Mouse (Mus musculus) left cerebral cortex, adult 8-10 months (tissue): ENCODE data around the gene Cyp4a30b. TPM values are rescaled to one million over a fixed set of nuclear protein-coding genes. Genes with fewer than 3 reads are reported as not detected.
"Not testable (repeated sequence)": the region's sequence is repeated elsewhere in the genome, so short reads cannot be mapped to it uniquely, and the experiment has no call there.

Experiments used
- DNase-seq, 2 experiments: peaks; one replicate each; pipeline ENCODE4 v3.0.0; 2022; ENCODE audit warnings: low spot score in 2 of 2
- total RNA-seq, 4 experiments: library from RNA; stranded (reverse); gene quantifications; 2 replicates each; pipeline ENCODE4 v1.2.4; 2022

Gene Cyp4a30b
- total RNA-seq = not detected

DNA sequence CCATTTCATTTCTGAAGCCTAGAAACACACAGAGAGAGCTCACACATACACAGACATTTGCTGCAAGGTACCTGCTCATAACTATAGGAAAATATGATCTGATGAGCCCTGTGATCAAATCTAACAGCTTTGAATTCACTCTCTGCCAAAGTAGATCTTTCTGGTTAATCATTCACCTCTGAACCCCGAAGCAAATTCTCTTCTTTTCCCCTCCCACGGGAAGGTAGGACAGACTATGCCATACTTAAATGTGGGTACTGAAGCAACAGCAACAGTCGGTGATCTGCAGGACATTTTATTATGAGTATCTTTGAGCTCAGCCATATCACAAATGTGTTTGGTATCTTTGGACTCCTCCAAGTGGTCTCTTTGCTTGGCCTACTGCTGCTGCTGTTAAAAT, at the start of gene Cyp4a30b:
Cyp4a30b (plus strand) TSS at position 301 of the 400 bp plus-strand sequence.
- DNase-seq = no peak

DNA sequence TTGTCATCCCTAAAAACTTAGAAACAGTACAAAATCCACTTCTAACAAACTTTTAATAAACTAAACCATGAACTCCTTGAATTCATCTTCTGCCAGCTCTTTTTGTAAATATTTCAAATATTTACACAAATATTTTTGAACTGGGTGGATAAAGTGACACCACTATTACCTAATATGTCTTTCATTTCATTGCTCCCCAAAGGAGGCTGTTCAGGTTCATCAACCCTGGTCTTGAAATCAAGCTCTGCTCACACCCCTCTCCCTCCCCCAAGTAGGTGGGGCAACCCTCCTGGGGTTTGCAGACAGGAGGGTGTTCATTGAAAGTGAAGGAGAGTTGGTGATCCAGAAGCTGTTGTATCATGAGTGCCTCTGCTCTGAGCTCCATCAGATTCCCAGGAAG, 41.1 kb upstream of the Cyp4a30b start, which contains the start of gene Cyp4a12b:
Cyp4a12b (plus strand) TSS at position 301 of the 400 bp plus-strand sequence.
- DNase-seq = not testable (repeated sequence)

DNA sequence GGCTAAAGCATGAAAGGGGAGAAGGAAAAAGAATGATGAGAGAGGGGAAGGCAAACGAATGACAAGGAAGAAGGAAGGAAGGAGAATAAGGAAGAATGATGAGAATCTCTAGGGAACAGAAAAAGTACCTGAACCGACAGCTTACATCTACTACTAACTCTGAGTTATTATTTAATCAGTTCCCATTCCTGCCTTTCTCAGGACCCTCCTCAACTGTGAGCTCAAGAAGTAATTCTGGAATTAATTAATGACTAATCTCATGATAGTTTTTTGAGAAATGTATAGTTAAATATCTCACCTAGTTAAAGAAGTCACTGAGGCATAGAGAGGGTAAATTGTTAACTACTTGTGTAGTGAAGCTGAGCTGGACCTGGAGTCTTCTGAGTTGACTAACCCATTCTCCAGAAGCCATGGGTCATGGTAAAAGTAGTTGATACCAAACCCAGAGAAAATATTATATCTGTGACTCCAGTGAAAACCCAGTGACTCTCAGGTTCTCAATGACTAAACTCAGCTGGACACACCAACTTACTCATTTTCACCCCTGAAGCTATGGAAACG, 1.7 kb upstream of the Cyp4a30b start:
- DNase-seq = no peak

DNA sequence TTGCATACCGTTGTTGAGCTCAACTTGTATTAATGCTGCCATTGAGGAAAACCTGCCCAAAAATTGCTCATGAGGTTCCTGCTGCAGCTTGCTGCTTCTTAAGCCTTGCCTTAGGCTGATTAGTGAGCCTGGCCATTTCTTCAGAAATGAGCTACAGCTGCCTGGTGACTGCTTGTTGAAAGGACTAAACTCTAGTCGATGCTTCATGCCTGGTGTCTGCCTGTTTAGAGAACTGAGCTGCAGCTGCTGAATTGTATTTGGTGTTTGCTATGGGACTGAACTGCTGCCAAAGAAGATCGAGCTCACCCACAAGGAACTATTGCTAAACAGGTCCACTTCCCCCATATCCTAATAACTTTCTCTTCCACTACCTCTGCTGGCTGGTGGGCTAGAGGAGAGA, 21.2 kb downstream of the Cyp4a30b start:
- not testable (repeated sequence) for DNase-seq

DNA sequence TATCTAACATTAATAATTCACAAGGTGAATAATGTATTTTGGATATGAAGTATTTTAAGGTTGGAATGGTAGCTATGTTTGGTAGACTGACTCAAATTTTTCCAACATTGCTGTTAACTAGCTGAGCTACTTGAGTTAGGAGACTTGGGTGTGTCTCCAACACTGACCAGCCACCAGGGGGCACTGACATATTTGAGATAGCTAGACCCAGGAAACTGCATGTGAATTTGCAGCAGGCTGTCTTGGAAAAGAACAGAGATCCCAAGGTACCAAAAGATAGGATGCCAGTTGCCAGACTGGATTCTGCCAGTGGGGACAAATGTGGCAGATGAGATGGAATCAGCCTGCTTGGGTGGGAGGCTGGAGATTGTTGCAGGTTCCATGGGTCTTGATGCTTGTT, 23.6 kb downstream of the Cyp4a30b start:
- peak in 1 of 2 experiments; percentile 8 for DNase-seq

DNA sequence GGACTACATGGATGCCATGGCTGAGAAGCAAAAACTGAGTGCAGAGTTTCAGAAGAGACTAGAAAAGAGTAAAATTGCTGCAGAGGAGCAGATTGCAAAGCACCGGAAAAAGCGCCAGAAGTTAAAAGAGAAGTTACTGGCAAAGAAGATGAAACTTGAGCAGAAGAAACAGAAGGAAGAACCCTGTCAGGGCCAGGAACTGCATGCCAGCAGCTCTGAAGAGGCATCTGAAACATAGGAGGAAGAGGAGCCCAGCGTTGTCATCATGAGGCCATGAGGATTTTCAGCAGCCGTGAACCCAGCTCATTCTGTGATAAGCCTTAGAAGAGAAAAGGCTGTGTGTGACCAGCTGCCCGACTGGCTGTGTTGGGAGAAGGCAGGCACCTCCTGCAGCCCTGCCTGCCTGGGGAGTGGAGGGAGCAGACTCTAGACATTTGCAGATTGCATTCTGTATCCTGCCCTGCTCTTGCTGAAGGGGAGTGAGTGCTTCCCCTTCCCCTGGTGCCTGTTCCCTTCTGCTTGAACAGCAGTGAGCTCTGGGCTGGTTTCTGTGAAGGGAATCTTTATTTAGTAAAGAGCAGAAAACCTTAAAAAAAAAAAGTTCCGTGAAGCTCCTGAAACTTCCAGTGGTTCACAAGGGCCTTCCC, 28.7 kb downstream of the Cyp4a30b start:
- DNase-seq = no peak

DNA sequence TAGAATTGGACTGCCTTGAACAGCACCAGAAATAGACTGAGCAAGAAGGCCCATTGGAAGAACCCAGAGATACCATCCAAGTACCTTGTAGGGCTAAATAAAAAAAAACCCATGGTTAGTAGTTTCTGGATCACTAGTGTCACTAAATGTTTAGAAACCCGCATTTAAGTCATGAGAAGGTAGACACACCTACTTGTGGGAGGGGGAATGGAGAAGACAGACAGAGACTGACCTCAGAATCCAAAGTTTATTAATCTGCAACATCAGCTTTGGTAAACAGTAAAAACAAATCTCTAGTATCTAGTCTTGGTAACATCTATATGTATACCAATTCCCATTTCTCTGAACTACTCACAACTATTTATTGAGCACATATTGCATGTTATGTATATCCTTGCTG, 43.6 kb downstream of the Cyp4a30b start, which contains the start of gene Cyp4a14:
Cyp4a14 (minus strand) TSS at position 142 of the 400 bp plus-strand sequence.
- DNase-seq = no peak

DNA sequence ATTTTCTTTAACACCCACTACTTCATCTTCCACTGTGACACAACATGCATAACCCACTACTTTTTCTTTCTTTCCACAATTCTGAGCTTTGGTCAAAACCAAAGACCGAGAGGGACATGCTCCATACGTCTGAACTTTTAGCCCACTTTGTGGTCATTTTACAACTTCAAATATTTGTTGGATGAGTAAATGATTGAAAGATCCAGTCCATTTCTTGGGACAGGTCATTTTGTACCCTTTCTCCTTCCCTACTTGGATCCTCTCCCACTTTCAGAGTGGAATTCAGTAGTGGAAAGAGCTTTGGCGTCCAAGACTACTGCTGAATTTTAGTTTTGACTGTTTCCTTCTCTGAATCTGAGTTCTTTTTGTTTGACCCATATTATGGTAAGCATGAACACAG, 45.1 kb downstream of the Cyp4a30b start:
- DNase-seq = no peak

DNA sequence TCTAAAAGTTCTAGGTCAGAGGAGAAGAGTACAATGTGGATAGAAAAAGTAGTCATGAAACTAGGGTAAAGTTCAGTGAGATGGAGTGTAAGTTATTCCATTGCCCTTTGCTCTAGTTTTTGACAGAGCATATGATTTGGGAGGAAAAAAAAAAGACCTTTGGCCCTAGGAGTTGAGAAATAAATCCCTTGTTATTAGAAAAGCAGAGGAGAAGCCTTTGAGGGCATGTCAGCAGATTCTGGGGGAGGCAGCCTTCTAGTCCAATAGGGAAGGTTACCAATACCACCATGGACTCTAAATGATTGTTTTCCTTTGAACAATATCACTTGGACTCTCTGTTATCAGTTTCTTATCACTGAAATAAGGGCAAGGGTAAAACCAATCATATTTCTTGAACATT, 61.6 kb downstream of the Cyp4a30b start:
- not testable (repeated sequence) for DNase-seq

DNA sequence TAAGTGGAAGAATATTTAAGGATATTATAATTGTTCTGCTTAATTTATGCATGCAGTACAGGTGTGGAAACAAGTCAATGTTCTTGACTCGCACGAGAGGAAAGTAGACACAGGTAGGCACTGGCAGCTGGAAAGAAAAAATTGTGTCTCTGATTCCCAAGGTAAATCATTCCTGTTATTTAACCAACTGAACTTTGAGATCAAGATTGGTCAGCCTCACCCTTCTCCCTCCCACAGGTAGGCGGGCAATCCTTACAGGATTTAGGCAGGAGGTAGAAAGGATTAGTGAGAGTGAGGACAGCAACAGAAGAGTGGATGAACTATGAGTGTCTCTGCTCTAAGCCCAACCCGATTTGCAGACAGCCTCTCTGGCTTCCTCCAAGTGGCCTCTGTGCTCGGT, 65.6 kb downstream of the Cyp4a30b start, which contains the start of gene Cyp4a10:
Cyp4a10 (plus strand) TSS at position 265 of the 400 bp plus-strand sequence.
- not testable (repeated sequence) for DNase-seq

DNA sequence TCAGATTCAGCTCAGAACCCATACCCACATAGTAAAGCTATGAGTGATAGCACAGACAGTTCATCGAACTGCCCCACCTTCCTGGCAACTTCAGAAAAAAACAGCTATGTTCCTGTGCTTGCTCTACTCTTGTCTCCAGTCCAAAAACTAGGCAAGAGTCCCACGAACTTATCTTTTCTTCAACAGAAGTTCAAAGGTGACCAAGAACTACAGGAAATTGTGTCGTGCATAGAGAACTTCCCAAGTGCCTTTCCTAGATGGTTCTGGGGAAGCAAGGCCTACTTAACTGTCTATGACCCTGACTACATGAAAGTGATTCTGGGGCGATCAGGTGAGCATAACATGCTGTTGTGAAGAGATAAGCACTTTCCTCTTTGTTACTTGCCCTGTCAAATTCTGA, 67.0 kb downstream of the Cyp4a30b start:
- DNase-seq = no peak

Other genes with a start within 250 kb of the Cyp4a30b start
- not detected for gene Cyp4a29, start 210.5 kb upstream of the Cyp4a30b start, total RNA-seq
- not detected for gene Cyp4a12a, start 153.6 kb upstream of the Cyp4a30b start, total RNA-seq
- gene Cyp4a12b, start 41.0 kb upstream of the Cyp4a30b start, total RNA-seq = under 1 TPM in 1 of 4 experiments, not detected in 3; 0.27 TPM
- not detected for gene Cyp4a14, start 43.5 kb downstream of the Cyp4a30b start, total RNA-seq
- not detected for gene Cyp4a10, start 65.7 kb downstream of the Cyp4a30b start, total RNA-seq
- not detected for gene Cyp4a31, start 111.0 kb downstream of the Cyp4a30b start, total RNA-seq
- not detected for gene Cyp4a32, start 148.4 kb downstream of the Cyp4a30b start, total RNA-seq
- 1 to 10 TPM; 1.7 to 2.8 (median 2.3) TPM for gene Cyp4b1, start 195.1 kb downstream of the Cyp4a30b start, total RNA-seq